ENCODE assay signal across 9 mouse cellular contexts in the genomic region with DNA sequence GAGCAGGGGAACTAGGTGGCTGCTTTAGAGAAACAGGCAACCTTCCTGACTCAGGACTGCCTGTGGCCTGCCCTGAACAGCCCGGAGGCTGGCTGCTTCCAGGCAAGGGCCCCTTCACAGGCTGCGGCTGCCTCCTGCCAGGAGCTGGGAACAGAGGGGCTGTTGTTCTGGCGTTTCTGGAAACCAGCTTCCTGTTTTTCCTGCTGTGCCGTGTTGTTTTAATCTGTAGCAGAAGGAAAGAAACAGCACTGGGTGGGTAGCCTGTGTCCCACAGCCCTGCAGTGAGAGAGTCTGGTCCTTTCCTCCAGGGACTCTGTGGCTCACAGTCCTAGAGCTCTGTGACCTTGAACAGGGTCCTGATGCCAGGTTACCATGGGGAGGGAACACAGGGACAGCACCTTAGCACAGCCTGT. TPM values are rescaled to one million over a fixed set of nuclear protein-coding genes. Genes with fewer than 3 reads are reported as not detected.
DNase-seq lines count a peak whose midpoint lies in the region; ATAC-seq and TF ChIP-seq lines count a peak whose summit lies in the region.
"Had no signal": no experiment of that assay in that cellular context is flagged by ENCODE, and none has a peak within 500 bp of the region (broad histone marks: within the 10 kb centered on the region; RNA-seq: fewer than 3 reads in every experiment).

No protein-coding gene starts in this region.

- ATAC-seq in forebrain, embryonic 16.5 days: peak; percentile 84
- peak; percentile 70 for ATAC-seq in intestine, embryonic 15.5 days
- ATAC-seq in liver, postnatal 0 days: peak; percentile 43; the same call in 1 of the 2 replicates
- no peak for ATAC-seq in megakaryocyte-erythroid progenitor cell, adult 5-6 weeks (replicated peaks; ENCODE audit: low FRiP score, low TSS enrichment, poor library complexity, severe bottlenecking)

- H3K4me3 ChIP-seq in forebrain, embryonic 16.5 days (replicated peaks; ENCODE audit: low read length): no peak overlapping the region
- no peak overlapping the region for H3K4me3 ChIP-seq in intestine, embryonic 15.5 days (replicated peaks)
- H3K4me3 ChIP-seq in liver, postnatal 0 days (ENCODE audit: low read depth, low read length): no peak overlapping the region

- H3K4me2 ChIP-seq in forebrain, embryonic 16.5 days (ENCODE audit: low read length): no peak overlapping the region
- H3K4me2 ChIP-seq in intestine, embryonic 15.5 days (replicated peaks): 0 out of 2 replicates have a peak overlapping the region, but pooled peaks have one; percentile 17
- no peak overlapping the region for H3K4me2 ChIP-seq in liver, postnatal 0 days (ENCODE audit: low read depth, low read length)

- TF ChIP-seq EP300 in liver, postnatal 0 days (IDR thresholded peaks at IDR 0.05; ENCODE audit: low read depth): no peak

- no peaks in the 10 kb centered on the region for H3K27me3 ChIP-seq in forebrain, embryonic 16.5 days (replicated peaks; ENCODE audit: control insufficient read depth, insufficient read depth, low read length)
- H3K27me3 ChIP-seq in intestine, embryonic 15.5 days (replicated peaks): no peaks in the 10 kb centered on the region
- H3K27me3 ChIP-seq in liver, postnatal 0 days (ENCODE audit: insufficient read depth, low read length): no peaks in the 10 kb centered on the region

- no peak overlapping the region for H3K9ac ChIP-seq in forebrain, embryonic 16.5 days (replicated peaks; ENCODE audit: low read depth, low read length)
- peak overlapping the region; percentile 4; the same call in 1 of the 2 replicates for H3K9ac ChIP-seq in intestine, embryonic 15.5 days
- H3K9ac ChIP-seq in liver, postnatal 0 days (replicated peaks): 0 out of 2 replicates have a peak overlapping the region, but pooled peaks have one; percentile 7

- peak; percentile 66 for DNase-seq in layer of hippocampus, adult 11-12 months (ENCODE audit: low spot score)
- no peak for DNase-seq in layer of hippocampus, adult 9-10 months (ENCODE audit: low spot score)
- peak; percentile 75 for DNase-seq in brain, adult 2 months (ENCODE audit: low read depth, low spot score)
- DNase-seq in liver, postnatal 0 days: no peak
- no peak for DNase-seq in c-Kit-positive CD71-positive TER-119-positive erythroid progenitor cells, embryonic 14.5 days (ENCODE audit: low spot score)

- peaks cover 22% of the 10 kb centered on the region for H3K4me1 ChIP-seq in forebrain, embryonic 16.5 days (replicated peaks; ENCODE audit: control insufficient read depth, insufficient read depth, low read length)
- peaks cover 33% of the 10 kb centered on the region for H3K4me1 ChIP-seq in intestine, embryonic 15.5 days (replicated peaks)
- H3K4me1 ChIP-seq in liver, postnatal 0 days (ENCODE audit: insufficient read depth): peaks cover 19% of the 10 kb centered on the region

- 2% methylated on average over 4 of the region's 4 CpGs for WGBS in forebrain, embryonic 16.5 days
- 14% methylated on average over 4 of the region's 4 CpGs for WGBS in intestine, embryonic 15.5 days
- 39% methylated on average over 4 of the region's 4 CpGs for WGBS in liver, postnatal 0 days (ENCODE audit: insufficient replicate concordance)

- peak overlapping the region; percentile 82 for H3K27ac ChIP-seq in forebrain, embryonic 16.5 days (ENCODE audit: low read length)
- peak overlapping the region; percentile 65 for H3K27ac ChIP-seq in intestine, embryonic 15.5 days
- peak overlapping the region; percentile 57 for H3K27ac ChIP-seq in liver, postnatal 0 days (ENCODE audit: low read depth)

- H3K36me3 ChIP-seq in forebrain, embryonic 16.5 days (ENCODE audit: control insufficient read depth, insufficient read depth): no peaks in the 10 kb centered on the region
- no peaks in the 10 kb centered on the region for H3K36me3 ChIP-seq in intestine, embryonic 15.5 days
- no peaks in the 10 kb centered on the region for H3K36me3 ChIP-seq in liver, postnatal 0 days (replicated peaks; ENCODE audit: insufficient read depth, low read length)
- H3K36me3 ChIP-seq: G1E had no signal

- H3K9me3 ChIP-seq in forebrain, embryonic 16.5 days (ENCODE audit: control insufficient read depth, low read length): no peaks in the 10 kb centered on the region
- H3K9me3 ChIP-seq in intestine, embryonic 15.5 days: no peaks in the 10 kb centered on the region
- H3K9me3 ChIP-seq in liver, postnatal 0 days (ENCODE audit: low read length): no peaks in the 10 kb centered on the region

- TF ChIP-seq CTCF in liver, postnatal 0 days (IDR thresholded peaks at IDR 0.05; ENCODE audit: low read depth): no peak

RNA-seq across cellular contexts. Expression of gene Ctdspl, which starts 54.2 kb away (rescaled TPM):
- polyA plus RNA-seq in forebrain, embryonic 16.5 days (2015; fragmentation: Nextera tagmentation; extraction: Ambion mirVana): 7.2 and 8.8 TPM in 2 replicates
- polyA plus RNA-seq in intestine, embryonic 15.5 days (2015; fragmentation: Nextera tagmentation; extraction: Ambion mirVana): 16.9 and 18.4 TPM in 2 replicates
- 2.2 and 2.4 TPM in 2 replicates for polyA plus RNA-seq in liver, postnatal 0 days (2015; fragmentation: Nextera tagmentation; extraction: Ambion mirVana)
- total RNA-seq in megakaryocyte-erythroid progenitor cell, adult 5-6 weeks (2014; fragmentation: Nextera tagmentation): 7.2 and 14.6 TPM in 2 replicates
- total RNA-seq in megakaryocyte-erythroid progenitor cell, adult 5-6 weeks (2017): 3.1 and 3.8 TPM in 2 replicates
- polyA plus RNA-seq: G1E had no signal

Comparison
In these comparisons a context has a peak if more than half of its experiments do, and no peak if none do; other contexts are left out.
1. DNase-seq: peak in layer of hippocampus, adult 11-12 months (single experiment) and brain, adult 2 months (single experiment); none in layer of hippocampus, adult 9-10 months (single experiment), liver, postnatal 0 days (single experiment) and c-Kit-positive CD71-positive TER-119-positive erythroid progenitor cells, embryonic 14.5 days (single experiment).
2. Peak in every context shown above with its lines, with median percentiles within 50 percentile points of each other: H3K27ac ChIP-seq.